Mouse (Mus musculus): ENCODE measurements at regions not wholly inside any gene's neighbourhood (a gene's known extent, or its start where the extent isn't known, plus 50 kb on each side); places are given as distances from the start of the nearest gene placed in this dataset.
"Not testable (repeated sequence)": the region's sequence is repeated elsewhere in the genome, so short reads cannot be mapped to it uniquely, and the experiment has no call there.

GRCm38 (mm10) chrX:75734628-75735302 is 140.2 kb downstream of the Pls3 start:
- not testable (repeated sequence) for H3K4me2 ChIP-seq (replicated peaks; ENCODE audit: low read depth, low read length); H3K36me3 ChIP-seq (ENCODE audit: insufficient read depth, low read length); H3K27me3 ChIP-seq (replicated peaks; ENCODE audit: insufficient read depth, low read length); H3K4me3 ChIP-seq (ENCODE audit: low read depth, low read length); H3K9me3 ChIP-seq (ENCODE audit: low read length); H3K9ac ChIP-seq (replicated peaks; ENCODE audit: low read depth); H3K4me1 ChIP-seq (ENCODE audit: insufficient read depth, low read depth, low read length); ATAC-seq; H3K27ac ChIP-seq (ENCODE audit: low read length)
- DNase-seq (ENCODE audit: low spot score) = peak; percentile 12
- WGBS = 63% methylated on average over 7 of the region's 13 CpGs
- TF ChIP-seq CTCF (IDR thresholded peaks at IDR 0.05) = peak; percentile 41

GRCm38 (mm10) chrX:75733651-75734050 is 141.3 kb downstream of the Pls3 start:
- H3K9ac ChIP-seq (replicated peaks; ENCODE audit: low read depth); H3K4me2 ChIP-seq (replicated peaks; ENCODE audit: low read depth, low read length); H3K27me3 ChIP-seq (replicated peaks; ENCODE audit: insufficient read depth, low read length); H3K9me3 ChIP-seq (ENCODE audit: low read length); H3K4me3 ChIP-seq (ENCODE audit: low read depth, low read length); ATAC-seq; H3K36me3 ChIP-seq (ENCODE audit: insufficient read depth, low read length); H3K27ac ChIP-seq (ENCODE audit: low read length); H3K4me1 ChIP-seq (ENCODE audit: insufficient read depth, low read depth, low read length): not testable (repeated sequence)
- WGBS = 71% methylated on average over 11 of the region's 11 CpGs
- DNase-seq (ENCODE audit: low spot score) = peak; percentile 10
- TF ChIP-seq CTCF (IDR thresholded peaks at IDR 0.05) = peak; percentile 56

- not testable (repeated sequence) for H3K4me2 ChIP-seq (replicated peaks; ENCODE audit: low read depth, low read length); H3K27ac ChIP-seq (ENCODE audit: low read length); ATAC-seq; H3K27me3 ChIP-seq (replicated peaks; ENCODE audit: insufficient read depth, low read length); H3K4me1 ChIP-seq (ENCODE audit: insufficient read depth, low read depth, low read length); H3K36me3 ChIP-seq (ENCODE audit: insufficient read depth, low read length); DNase-seq (ENCODE audit: low spot score); H3K9me3 ChIP-seq (ENCODE audit: low read length); H3K4me3 ChIP-seq (ENCODE audit: low read depth, low read length); H3K9ac ChIP-seq (replicated peaks; ENCODE audit: low read depth)
- TF ChIP-seq CTCF (IDR thresholded peaks at IDR 0.05) = peak; percentile 40
- 62% methylated on average over 9 of the region's 12 CpGs for WGBS
Measured at GRCm38 (mm10) chrX:75729791-75730190, 145.2 kb downstream of the Pls3 start.

- Histone ChIP-seq H3K27ac (ENCODE audit: low read length) (no peak overlapping the region), H3K4me3 (ENCODE audit: low read depth, low read length) (no peak overlapping the region), H3K27me3 (replicated peaks; ENCODE audit: insufficient read depth, low read length) (no peaks in the 10 kb centered on the region), H3K4me1 (ENCODE audit: insufficient read depth, low read depth, low read length) (no peaks in the 10 kb centered on the region), H3K36me3 (ENCODE audit: insufficient read depth, low read length) (no peaks in the 10 kb centered on the region), H3K9me3 (ENCODE audit: low read length) (no peaks in the 10 kb centered on the region), H3K9ac (replicated peaks; ENCODE audit: low read depth) (no peak overlapping the region), H3K4me2 (replicated peaks; ENCODE audit: low read depth, low read length) (no peak overlapping the region)
- WGBS = 81% methylated on average over 4 of the region's 4 CpGs
- DNase-seq (ENCODE audit: low spot score) (peak; percentile 11), ATAC-seq (peak; percentile 17; the same call in 1 of the 2 replicates)
- TF ChIP-seq EP300 (IDR thresholded peaks at IDR 0.05) (no peak), CTCF (IDR thresholded peaks at IDR 0.05) (peak; percentile 50)
Measured at GRCm38 (mm10) chrX:75728507-75728906, 146.5 kb downstream of the Pls3 start.

- 0 out of 2 replicates have a peak, but pooled peaks have one; percentile 12 for ATAC-seq
- H3K4me2 ChIP-seq (replicated peaks; ENCODE audit: low read depth, low read length) = peak overlapping the region; percentile 28; the same call in 1 of the 2 replicates
- not testable (repeated sequence) for H3K27me3 ChIP-seq (replicated peaks; ENCODE audit: insufficient read depth, low read length); H3K4me3 ChIP-seq (ENCODE audit: low read depth, low read length); H3K27ac ChIP-seq (ENCODE audit: low read length); H3K4me1 ChIP-seq (ENCODE audit: insufficient read depth, low read depth, low read length); H3K9me3 ChIP-seq (ENCODE audit: low read length); H3K36me3 ChIP-seq (ENCODE audit: insufficient read depth, low read length); DNase-seq (ENCODE audit: low spot score); H3K9ac ChIP-seq (replicated peaks; ENCODE audit: low read depth)
- 72% methylated on average over 19 of the region's 39 CpGs for WGBS
Measured at GRCm38 (mm10) chrX:75723542-75723941, 145.5 kb upstream of the Rab39b start.

GRCm38 (mm10) chrX:75699949-75700348 is 121.9 kb upstream of the Rab39b start:
- no peaks in the 10 kb centered on the region for H3K9me3 ChIP-seq (ENCODE audit: low read length)
- DNase-seq (ENCODE audit: low spot score) = no peak
- no peak for ATAC-seq
- no peak overlapping the region for H3K27ac ChIP-seq (ENCODE audit: low read length)
- no peak overlapping the region for H3K9ac ChIP-seq (replicated peaks; ENCODE audit: low read depth)
- no peak for TF ChIP-seq EP300 (IDR thresholded peaks at IDR 0.05)
- TF ChIP-seq CTCF (IDR thresholded peaks at IDR 0.05) = no peak
- WGBS = 20% methylated on average over 1 of the region's 1 CpGs
- H3K27me3 ChIP-seq (replicated peaks; ENCODE audit: insufficient read depth, low read length) = no peaks in the 10 kb centered on the region
- no peak overlapping the region for H3K4me3 ChIP-seq (ENCODE audit: low read depth, low read length)
- H3K36me3 ChIP-seq (ENCODE audit: insufficient read depth, low read length) = no peaks in the 10 kb centered on the region
- no peaks in the 10 kb centered on the region for H3K4me1 ChIP-seq (ENCODE audit: insufficient read depth, low read depth, low read length)
- H3K4me2 ChIP-seq (replicated peaks; ENCODE audit: low read depth, low read length) = no peak overlapping the region

- H3K9ac ChIP-seq (replicated peaks; ENCODE audit: low read depth); H3K27me3 ChIP-seq (replicated peaks; ENCODE audit: insufficient read depth, low read length); H3K4me1 ChIP-seq (ENCODE audit: insufficient read depth, low read depth, low read length); DNase-seq (ENCODE audit: low spot score); ATAC-seq; H3K4me2 ChIP-seq (replicated peaks; ENCODE audit: low read depth, low read length); H3K4me3 ChIP-seq (ENCODE audit: low read depth, low read length); H3K9me3 ChIP-seq (ENCODE audit: low read length); H3K27ac ChIP-seq (ENCODE audit: low read length); H3K36me3 ChIP-seq (ENCODE audit: insufficient read depth, low read length): not testable (repeated sequence)
- 91% methylated on average over 8 of the region's 8 CpGs for WGBS
Measured at GRCm38 (mm10) chrX:75675271-75675670, 97.2 kb upstream of the Rab39b start.

Data from lung, postnatal 0 days (tissue).